Comparison of ENCODE assay signal across 9 mouse cellular contexts in genomic region chr10:70599925-70600305, GRCm38 (mm10). TPM values are rescaled to one million over a fixed set of nuclear protein-coding genes. Genes with fewer than 3 reads are reported as not detected.
DNase-seq lines count a peak whose midpoint lies in the region; ATAC-seq and TF ChIP-seq lines count a peak whose summit lies in the region.
"Had no signal": no experiment of that assay in that cellular context is flagged by ENCODE, and none has a peak within 500 bp of the region (broad histone marks: within the 10 kb centered on the region; RNA-seq: fewer than 3 reads in every experiment).

No protein-coding gene starts in this region.

- no peaks in the 10 kb centered on the region for H3K36me3 ChIP-seq in embryonic facial prominence, embryonic 15.5 days
- H3K36me3 ChIP-seq in hindbrain, postnatal 0 days (ENCODE audit: insufficient read depth, low read length), result no peaks in the 10 kb centered on the region
- H3K36me3 ChIP-seq in neural tube, embryonic 13.5 days, result no peaks in the 10 kb centered on the region

- no peak for TF ChIP-seq CTCF in lung, adult 2 months (IDR thresholded peaks at IDR 0.05; ENCODE audit: insufficient read depth, low read length)
- TF ChIP-seq CTCF in hindbrain, postnatal 0 days (IDR thresholded peaks at IDR 0.05; ENCODE audit: low read depth), result no peak

- DNase-seq in lung, adult 2 months, result no peak
- DNase-seq in lung, postnatal 4 days, result no peak
- peak; percentile 51 for DNase-seq in hindbrain, postnatal 0 days (ENCODE audit: low spot score)
- DNase-seq in spleen, postnatal 14 days (ENCODE audit: low spot score in 2 of 2), result no peak
- DNase-seq in embryo, embryonic 10 days (ENCODE audit: low spot score), result no peak
- no peak for DNase-seq in c-Kit-positive CD71-positive TER-119-positive erythroid progenitor cells, embryonic 14.5 days (ENCODE audit: low spot score)

- peaks cover 26% of the 10 kb centered on the region for H3K27me3 ChIP-seq in embryonic facial prominence, embryonic 15.5 days
- H3K27me3 ChIP-seq in hindbrain, postnatal 0 days (ENCODE audit: insufficient read depth, low read length), result no peaks in the 10 kb centered on the region
- no peaks in the 10 kb centered on the region for H3K27me3 ChIP-seq in neural tube, embryonic 13.5 days

- peak overlapping the region; percentile 99 for H3K4me2 ChIP-seq in embryonic facial prominence, embryonic 15.5 days (replicated peaks)
- peak overlapping the region; percentile 89 for H3K4me2 ChIP-seq in hindbrain, postnatal 0 days (ENCODE audit: low read depth, low read length)
- H3K4me2 ChIP-seq in neural tube, embryonic 13.5 days, result peak overlapping the region; percentile 77

- TF ChIP-seq POLR2A in lung, adult 2 months (IDR thresholded peaks at IDR 0.05; ENCODE audit: borderline replicate concordance, extremely low read depth, low read depth, low read length), result no peak

- H3K9me3 ChIP-seq in embryonic facial prominence, embryonic 15.5 days (replicated peaks), result no peaks in the 10 kb centered on the region
- H3K9me3 ChIP-seq in hindbrain, postnatal 0 days (ENCODE audit: low read length), result no peaks in the 10 kb centered on the region
- H3K9me3 ChIP-seq in neural tube, embryonic 13.5 days, result 0 out of 2 replicates have a peak, but pooled peaks cover 8% of the 10 kb centered on the region

- H3K4me3 ChIP-seq in lung, adult 2 months (replicated peaks; ENCODE audit: extremely low read depth, low read depth, low read length), result peak overlapping the region; percentile 28
- H3K4me3 ChIP-seq in embryonic facial prominence, embryonic 15.5 days (replicated peaks), result peak overlapping the region; percentile 68
- H3K4me3 ChIP-seq in hindbrain, postnatal 0 days (ENCODE audit: low read length), result peak overlapping the region; percentile 53
- peak overlapping the region; percentile 88 for H3K4me3 ChIP-seq in neural tube, embryonic 13.5 days

- no peak overlapping the region for H3K9ac ChIP-seq in embryonic facial prominence, embryonic 15.5 days
- H3K9ac ChIP-seq in hindbrain, postnatal 0 days (replicated peaks; ENCODE audit: low read length), result peak overlapping the region; percentile 62
- H3K9ac ChIP-seq in neural tube, embryonic 13.5 days, result peak overlapping the region; percentile 98

- ATAC-seq in embryonic facial prominence, embryonic 15.5 days (ENCODE audit: insufficient number of reproducible peaks, low FRiP score, low TSS enrichment, low read depth), result no peak
- ATAC-seq in hindbrain, postnatal 0 days, result peak; percentile 58
- peak; percentile 49 for ATAC-seq in neural tube, embryonic 13.5 days (ENCODE audit: low read depth)

- no peak overlapping the region for H3K27ac ChIP-seq in embryonic facial prominence, embryonic 15.5 days (replicated peaks)
- peak overlapping the region; percentile 96 for H3K27ac ChIP-seq in hindbrain, postnatal 0 days
- H3K27ac ChIP-seq in neural tube, embryonic 13.5 days (replicated peaks), result peak overlapping the region; percentile 98

- WGBS in lung, adult 2 months, result 1% methylated on average over 28 of the region's 28 CpGs
- WGBS in embryonic facial prominence, embryonic 15.5 days, result 2% methylated on average over 28 of the region's 28 CpGs
- under 1% methylated on average over 28 of the region's 28 CpGs for WGBS in hindbrain, postnatal 0 days
- WGBS in neural tube, embryonic 13.5 days, result under 1% methylated on average over 28 of the region's 28 CpGs

- no peaks in the 10 kb centered on the region; the same call in 1 of the 2 replicates for H3K4me1 ChIP-seq in lung, adult 2 months (ENCODE audit: control insufficient read depth, insufficient read depth, low read length)
- H3K4me1 ChIP-seq in embryonic facial prominence, embryonic 15.5 days, result peaks cover 19% of the 10 kb centered on the region
- H3K4me1 ChIP-seq in hindbrain, postnatal 0 days (ENCODE audit: insufficient read depth, low read length), result no peaks in the 10 kb centered on the region; the same call in 1 of the 2 replicates
- H3K4me1 ChIP-seq in neural tube, embryonic 13.5 days (replicated peaks), result peaks cover 25% of the 10 kb centered on the region

RNA-seq across cellular contexts. Expression of gene Phyhipl, which starts 55.9 kb away (rescaled TPM):
- polyA plus RNA-seq in lung, adult 2 months (2012; rRNA removed), result 0.11 TPM in 1 of 2 replicates, not detected in the other
- polyA plus RNA-seq in embryonic facial prominence, embryonic 15.5 days (2015; fragmentation: Nextera tagmentation; extraction: Ambion mirVana), result 4.0 and 4.5 TPM in 2 replicates
- total RNA-seq in hindbrain, postnatal 0 days (2014; rRNA removed), result 38.3 and 55.5 TPM in 2 replicates
- polyA plus RNA-seq in hindbrain, postnatal 0 days (2015; fragmentation: Nextera tagmentation; extraction: Ambion mirVana), result 281 and 287 TPM in 2 replicates
- polyA plus RNA-seq in neural tube, embryonic 13.5 days (2015; fragmentation: Nextera tagmentation; extraction: Ambion mirVana), result 265 and 276 TPM in 2 replicates
- total RNA-seq: common myeloid progenitor, adult 5-6 weeks had no signal

Comparison
In these comparisons a context has a peak if more than half of its experiments do, and no peak if none do; other contexts are left out.
1. H3K4me3 ChIP-seq: peak in every context shown above with its lines; median percentile 88 in neural tube, embryonic 13.5 days; 68 in embryonic facial prominence, embryonic 15.5 days; 53 in hindbrain, postnatal 0 days; 28 in lung, adult 2 months.
2. RNA of gene Phyhipl, which starts 55.9 kb away (polyA plus RNA-seq): 281 to 287 TPM in hindbrain, postnatal 0 days and 265 to 276 TPM in neural tube, embryonic 13.5 days; 4.0 to 4.5 TPM in embryonic facial prominence, embryonic 15.5 days and 0.11 TPM in lung, adult 2 months; every median in the first group is over 10 times any median in the second.
3. Peak in every context shown above with its lines, with median percentiles within 50 percentile points of each other: H3K4me2 ChIP-seq.